Mouse (Mus musculus) lung, postnatal 14 days (tissue): ENCODE measurements around the gene Olfr1308.

Experiments
- DNase-seq: peaks from one replicate; pipeline ENCODE4 v3.0.0; 2021

Olfr1308 gene

GRCm38 (mm10) chr2:111964844-111965243, at the start of gene Olfr1308:
Gene Olfr1308 (minus strand): TSS chr2:111964944.
- DNase-seq: no peak

GRCm38 (mm10) chr2:112012608-112013007, 47.9 kb upstream of the Olfr1308 start, which contains the start of gene Olfr1310:
Gene Olfr1310 (minus strand): TSS chr2:112012708.
- DNase-seq: no peak

- DNase-seq: no peak
These were observed 25.4 kb upstream of the Olfr1308 start, which contains the start of gene Olfr1309 for GRCm38 (mm10) chr2:111990181-111990580. Gene Olfr1309 (minus strand): TSS chr2:111990281.

GRCm38 (mm10) chr2:111949340-111949739, 15.4 kb downstream of the Olfr1308 start, which contains the start of gene Olfr1307:
Gene Olfr1307 (minus strand): TSS chr2:111949440.
- no peak for DNase-seq

- DNase-seq: no peak
These were observed 48.6 kb downstream of the Olfr1308 start, which contains the start of gene Olfr1306 for GRCm38 (mm10) chr2:111916171-111916570. Gene Olfr1306 (minus strand): TSS chr2:111916271.
